Mouse (Mus musculus) MEL (cell line): ENCODE results near the gene Gyg.

Source experiments
- CTCF ChIP-seq, 3 experiments: IDR thresholded peaks in 2 of 3; conservative IDR thresholded peaks in 1 of 3; 2 replicates each; pipeline ENCODE4 v1.5.1; 2011 to 2012; ENCODE audit warnings: low read length in 3 of 3, low read depth in 2 of 3, mild to moderate bottlenecking in 2 of 3, improper control_type of control experiment in 1 of 3, inconsistent platforms in 1 of 3, mixed read lengths in 1 of 3, moderate library complexity in 1 of 3; ENCODE audit not compliant: control insufficient read depth in 1 of 3, insufficient read depth in 1 of 3, poor library complexity in 1 of 3, severe bottlenecking in 1 of 3
- NRF1 ChIP-seq: IDR thresholded peaks from 2 replicates; pipeline ENCODE4 v1.6.1; 2014; ENCODE audit warnings: low read depth, mild to moderate bottlenecking, inconsistent platforms, low read length, improper control_type of control experiment, moderate library complexity; ENCODE audit not compliant: poor library complexity, insufficient read depth, severe bottlenecking
- POLR2AphosphoS2 ChIP-seq: IDR thresholded peaks from 2 replicates; pipeline ENCODE4 v1.6.1; 2011; ENCODE audit warnings: low read length, improper control_type of control experiment
- POLR2AphosphoS5 ChIP-seq: IDR thresholded peaks from 2 replicates; pipeline ENCODE4 v1.6.1; 2012; ENCODE audit warnings: low read depth, borderline replicate concordance, mild to moderate bottlenecking, inconsistent platforms, low read length, moderate library complexity, mixed read lengths
- TAL1 ChIP-seq: IDR thresholded peaks from 2 replicates; pipeline ENCODE4 v1.6.1; 2012; ENCODE audit warnings: mild to moderate bottlenecking, inconsistent platforms, low read length, moderate library complexity, mixed read lengths

DNA sequence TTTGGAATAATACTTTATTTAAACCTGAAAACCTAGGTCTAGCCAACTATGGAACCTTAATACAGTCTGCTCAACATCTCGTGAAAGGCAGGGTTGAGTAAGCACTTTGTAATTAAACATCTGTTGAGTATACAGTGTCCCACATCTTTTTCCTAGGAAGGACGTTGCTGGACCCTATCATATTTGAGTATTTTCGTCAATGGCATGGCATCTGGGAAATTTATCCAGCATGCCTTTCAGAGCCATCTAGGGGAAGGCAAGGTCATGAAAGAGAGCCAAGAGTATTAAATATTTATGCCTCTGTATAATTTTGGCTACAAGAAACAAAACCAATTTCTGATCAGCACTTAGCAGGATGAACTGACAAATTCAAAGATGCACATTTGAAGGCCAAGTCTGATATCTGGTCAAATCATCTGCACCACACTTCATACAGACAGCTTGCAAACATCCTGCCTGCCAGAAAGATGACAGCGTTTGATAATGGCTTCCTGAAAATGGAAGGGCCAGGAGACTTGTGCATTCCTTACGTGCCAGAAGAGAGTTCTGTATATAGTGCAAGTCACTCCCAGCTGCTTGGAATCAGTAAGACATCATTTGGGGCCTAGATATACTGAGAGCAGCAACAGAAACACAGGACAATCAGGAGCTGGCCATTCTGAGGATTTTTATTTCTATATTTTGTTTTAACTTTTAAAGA is 34.0 kb upstream of the Gyg start:
- TF ChIP-seq CTCF (IDR thresholded peaks at IDR 0.05 in 2 of 3, conservative IDR thresholded peaks at IDR 0.05 in 1 of 3; ENCODE audit: control insufficient read depth in 1 of 3, insufficient read depth in 1 of 3, low read depth in 2 of 3, low read length in 3 of 3, poor library complexity in 1 of 3, severe bottlenecking in 1 of 3) (no peak), POLR2AphosphoS5 (no peak), TAL1 (no peak), POLR2AphosphoS2 (no peak), NRF1 (no peak)
